Mouse (Mus musculus) spleen, postnatal 0 days (tissue): ENCODE results near the gene Faap20. TPM values are rescaled to one million over a fixed set of nuclear protein-coding genes. Genes with fewer than 3 reads are reported as not detected.

ENCODE experiments used
- polyA plus RNA-seq: library from polyadenylated mRNA; unstranded; fragments of >200 nt; fragmentation: Nextera tagmentation; extraction: Ambion mirVana; gene quantifications from 2 replicates; pipeline ENCODE4 v1.2.1, GENCODE M21; 2015

Gene Faap20
- 29.5 and 35.6 TPM in 2 replicates for polyA plus RNA-seq

GRCm38 (mm10) chr4:155249648-155250351 lies at the start of gene Faap20:
TSS of gene Faap20 (plus strand) at chr4:155249802.

GRCm38 (mm10) chr4:155222552-155222840 lies 27.1 kb upstream of the Faap20 start, which contains the start of gene Ski:
TSS of gene Ski (minus strand) at chr4:155222592.

Other genes starting within 250 kb of the Faap20 start
- gene Plch2, start 193.0 kb upstream of the Faap20 start, polyA plus RNA-seq, result 0.17 TPM in 1 of 2 replicates, not detected in the other
- gene Pex10, start 182.8 kb upstream of the Faap20 start, polyA plus RNA-seq, result 5.8 and 6.6 TPM in 2 replicates
- 91.1 and 94.1 TPM in 2 replicates for gene Rer1, start 163.4 kb upstream of the Faap20 start, polyA plus RNA-seq
- 1.8 and 2.0 TPM in 2 replicates for gene Morn1, start 163.2 kb upstream of the Faap20 start, polyA plus RNA-seq
- gene Ski, start 27.2 kb upstream of the Faap20 start, polyA plus RNA-seq, result 6.2 and 7.7 TPM in 2 replicates
- 3.0 and 3.3 TPM in 2 replicates for gene Prkcz, start 111.6 kb downstream of the Faap20 start, polyA plus RNA-seq
- gene Gabrd, start 148.3 kb downstream of the Faap20 start, polyA plus RNA-seq, result 0.11 TPM in 1 of 2 replicates, not detected in the other
- 0.11 and 0.22 TPM in 2 replicates for gene Cfap74, start 159.4 kb downstream of the Faap20 start, polyA plus RNA-seq
- gene Tmem52, start 219.3 kb downstream of the Faap20 start, polyA plus RNA-seq, result not detected in 2 replicates
- 166 and 176 TPM in 2 replicates for gene Gnb1, start 241.6 kb downstream of the Faap20 start, polyA plus RNA-seq